Mouse (Mus musculus) liver, embryonic 11.5 days (tissue): ENCODE measurements at regions not wholly inside any gene's neighbourhood (a gene's known extent, or its start where the extent isn't known, plus 50 kb on each side); places are given as distances from the start of the nearest gene placed in this dataset.

Source experiments
- ATAC-seq: fragments of 200-750 bp; cut with Nextera tagmentation; replicated peaks from 2 replicates; pipeline ENCODE4 v1.8.0; 2017; ENCODE audit warnings: moderate number of reproducible peaks, mild to moderate bottlenecking, moderate TSS enrichment, moderate library complexity; ENCODE audit not compliant: low FRiP score
- DNase-seq: peaks from one replicate; pipeline ENCODE4 v3.0.0-alpha.2; 2017; ENCODE audit warnings: low spot score
- H3K27ac ChIP-seq: fragments of 300-500 bp; sonication (generic); 2 replicates; pipeline ENCODE4 v1.5.1; 2014; ENCODE audit warnings: mild to moderate bottlenecking, low read depth, low read length, control low read depth
- H3K27me3 ChIP-seq: fragments of 300-500 bp; sonication (generic); replicated peaks from 2 replicates; pipeline ENCODE4 v1.6.1; 2014; ENCODE audit warnings: low read length, mixed read lengths; ENCODE audit not compliant: control insufficient read depth, insufficient read depth
- H3K36me3 ChIP-seq: fragments of 300-500 bp; sonication (generic); 2 replicates; pipeline ENCODE4 v1.6.1; 2014; ENCODE audit warnings: mild to moderate bottlenecking, low read length, moderate library complexity, mixed read lengths; ENCODE audit not compliant: control insufficient read depth, insufficient read depth
- H3K4me1 ChIP-seq: fragments of 300-500 bp; sonication (generic); replicated peaks from 2 replicates; pipeline ENCODE4 v1.6.1; 2014; ENCODE audit warnings: low read length, mixed read lengths; ENCODE audit not compliant: control insufficient read depth, insufficient read depth
- H3K4me2 ChIP-seq: fragments of 300-500 bp; sonication (generic); 2 replicates; pipeline ENCODE4 v1.6.1; 2014; ENCODE audit warnings: mild to moderate bottlenecking, control low read depth, moderate library complexity
- H3K4me3 ChIP-seq: fragments of 300-500 bp; sonication (generic); 2 replicates; pipeline ENCODE4 v1.5.1; 2014; ENCODE audit warnings: low read depth, low read length, control low read depth
- H3K9ac ChIP-seq: fragments of 300-500 bp; sonication (generic); 2 replicates; pipeline ENCODE4 v1.6.1; 2014; ENCODE audit warnings: low read depth, low read length, control low read depth
- H3K9me3 ChIP-seq: fragments of 300-500 bp; sonication (generic); 2 replicates; pipeline ENCODE4 v1.6.1; 2016; ENCODE audit warnings: low read length, inconsistent platforms, mixed read lengths; ENCODE audit not compliant: control insufficient read depth
- WGBS: fragments of 180-500 bp; shearing (Covaris S2); extraction: QIAGEN DNeasy Blood & Tissue Kit; methylation state at CpG from one replicate; pipeline ENCODE4 v1.1.7; 2014; 5-methylcytosine and 5-hydroxymethylcytosine counted together

DNA sequence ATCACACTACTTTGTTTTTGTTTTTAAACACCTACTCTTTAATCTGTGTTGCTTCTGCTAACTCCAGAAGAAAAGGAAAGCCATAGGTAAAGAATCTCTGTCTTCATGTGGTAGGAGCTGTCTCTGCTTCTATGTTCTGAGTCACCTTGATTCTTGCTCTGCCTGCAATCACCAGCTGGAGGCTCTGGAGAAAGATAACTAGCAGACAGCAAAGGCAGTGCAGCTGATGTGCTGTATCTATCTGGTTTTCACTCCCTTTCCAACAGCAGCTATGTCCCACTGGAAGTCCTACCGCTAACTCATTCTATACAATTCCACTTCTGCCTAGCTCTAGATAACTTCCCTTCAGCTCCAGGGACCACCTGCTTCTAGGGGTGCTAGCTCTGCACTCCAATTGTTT lies 435.2 kb upstream of the Mef2c start:
- Histone ChIP-seq H3K27me3 (no peaks in the 10 kb centered on the region), H3K4me1 (no peaks in the 10 kb centered on the region), H3K27ac (no peak overlapping the region), H3K4me2 (no peak overlapping the region), H3K36me3 (no peaks in the 10 kb centered on the region), H3K9me3 (no peaks in the 10 kb centered on the region), H3K9ac (no peak overlapping the region), H3K4me3 (no peak overlapping the region)
- DNase-seq (no peak), ATAC-seq (no peak)
- WGBS = 65% methylated on average over 1 of the region's 1 CpGs

DNA sequence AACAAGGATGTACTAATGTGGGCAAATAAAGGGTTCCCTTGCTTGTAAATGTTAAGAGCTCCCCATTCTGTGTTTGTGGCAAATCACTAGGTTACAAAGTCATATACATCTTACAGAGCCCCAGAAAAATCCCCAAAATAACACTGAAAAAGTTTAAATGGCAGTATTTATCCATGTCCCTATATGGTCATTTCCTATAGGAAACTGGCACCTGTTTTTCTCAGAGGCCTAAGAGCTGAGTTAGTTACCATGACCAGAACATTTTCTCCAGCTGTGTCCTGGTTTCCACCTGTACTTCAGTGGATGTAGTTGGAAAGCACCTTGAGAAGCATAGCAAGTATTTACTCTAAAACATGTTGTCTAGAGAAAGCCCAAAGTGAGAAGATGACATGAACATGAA lies 434.5 kb upstream of the Mef2c start:
- Histone ChIP-seq H3K4me3 (no peak overlapping the region), H3K4me1 (no peaks in the 10 kb centered on the region), H3K36me3 (no peaks in the 10 kb centered on the region), H3K9ac (no peak overlapping the region), H3K9me3 (no peaks in the 10 kb centered on the region), H3K27me3 (no peaks in the 10 kb centered on the region), H3K27ac (no peak overlapping the region), H3K4me2 (no peak overlapping the region)
- DNase-seq (no peak), ATAC-seq (no peak)

DNA sequence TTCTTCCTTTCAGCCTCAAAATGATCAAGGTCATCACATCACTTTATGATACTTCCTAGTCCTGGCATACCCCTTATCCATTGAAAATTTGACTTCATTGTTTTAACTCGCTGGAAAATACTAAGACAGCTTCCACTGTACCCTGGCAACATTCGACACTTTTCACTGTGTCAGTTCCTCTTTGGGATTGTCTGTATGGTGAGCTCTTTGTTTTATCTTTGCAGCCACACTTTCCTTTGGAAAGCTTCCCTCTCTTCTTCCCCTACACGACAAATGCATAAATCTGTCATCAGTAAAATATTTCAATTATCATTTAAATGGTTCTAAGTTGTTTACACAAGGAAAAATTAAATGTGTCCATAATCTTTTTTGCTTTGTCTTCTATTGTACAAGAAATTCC lies 431.8 kb upstream of the Mef2c start:
- H3K4me2 ChIP-seq = no peak overlapping the region
- no peak for DNase-seq
- no peak overlapping the region for H3K27ac ChIP-seq
- no peak overlapping the region for H3K9ac ChIP-seq
- no peak overlapping the region for H3K4me3 ChIP-seq
- no peaks in the 10 kb centered on the region for H3K9me3 ChIP-seq
- no peak for ATAC-seq
- H3K4me1 ChIP-seq = no peaks in the 10 kb centered on the region
- no peaks in the 10 kb centered on the region for H3K27me3 ChIP-seq
- WGBS = 34% methylated on average over 3 of the region's 3 CpGs
- no peaks in the 10 kb centered on the region for H3K36me3 ChIP-seq

GRCm38 (mm10) chr13:83074219-83074965 lies 429.4 kb upstream of the Mef2c start:
- no peak overlapping the region for H3K4me3 ChIP-seq
- no peaks in the 10 kb centered on the region for H3K4me1 ChIP-seq
- no peak overlapping the region for H3K4me2 ChIP-seq
- no peaks in the 10 kb centered on the region for H3K9me3 ChIP-seq
- no peaks in the 10 kb centered on the region for H3K36me3 ChIP-seq
- WGBS = 75% methylated on average over 6 of the region's 6 CpGs
- no peak overlapping the region for H3K27ac ChIP-seq
- no peaks in the 10 kb centered on the region for H3K27me3 ChIP-seq
- DNase-seq (no peak), ATAC-seq (no peak)
- no peak overlapping the region for H3K9ac ChIP-seq

DNA sequence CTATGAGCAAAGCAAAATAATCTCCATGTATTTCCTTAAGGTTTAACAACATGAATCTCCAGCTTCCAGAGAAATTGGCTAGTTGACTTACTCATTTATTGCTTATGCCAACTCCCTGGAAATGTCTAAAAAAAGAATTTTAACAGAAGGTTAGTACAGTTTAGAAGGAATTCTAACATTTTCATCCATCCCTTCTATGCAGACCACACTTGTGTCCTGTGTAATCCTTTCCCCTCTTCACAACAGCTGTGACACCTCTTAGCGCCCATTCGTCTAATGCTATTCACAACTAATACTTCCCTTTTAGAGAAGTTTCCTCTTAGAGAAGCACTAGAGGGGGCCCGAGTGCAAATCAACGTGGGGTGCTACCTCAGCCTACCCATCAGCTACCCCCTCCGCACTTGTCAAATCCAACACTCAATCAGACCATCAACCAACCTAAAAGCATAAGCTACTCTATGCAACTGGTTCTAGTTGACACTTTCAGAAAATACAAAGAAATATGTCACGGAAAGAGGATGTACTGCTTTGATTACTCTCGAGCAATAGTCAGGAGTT lies 428.4 kb upstream of the Mef2c start:
- no peak for DNase-seq
- Histone ChIP-seq H3K4me2 (no peak overlapping the region), H3K9ac (no peak overlapping the region), H3K27me3 (no peaks in the 10 kb centered on the region), H3K27ac (no peak overlapping the region), H3K36me3 (no peaks in the 10 kb centered on the region), H3K4me1 (no peaks in the 10 kb centered on the region), H3K9me3 (no peaks in the 10 kb centered on the region), H3K4me3 (no peak overlapping the region)
- 55% methylated on average over 7 of the region's 7 CpGs for WGBS
- 0 out of 2 replicates have a peak, but pooled peaks have one; percentile 15 for ATAC-seq

DNA sequence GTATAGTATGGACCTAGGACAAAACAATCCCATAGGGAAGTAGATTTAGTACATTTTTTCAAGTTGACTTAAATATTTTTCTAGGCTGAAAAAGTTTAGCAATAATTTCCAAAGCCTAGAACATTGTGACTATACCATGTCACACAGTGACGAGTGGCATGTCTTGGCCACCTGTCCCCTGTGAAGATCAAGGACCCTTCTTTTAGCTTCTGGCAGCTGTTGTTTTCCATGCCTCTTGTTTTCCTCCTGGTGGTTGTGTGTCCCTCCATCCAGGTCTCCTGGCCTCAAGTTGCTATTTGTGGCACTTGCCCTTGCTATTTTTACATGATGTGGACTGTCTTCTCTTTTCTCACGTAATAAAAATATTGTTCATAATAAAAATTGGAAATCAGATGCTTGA lies 427.2 kb upstream of the Mef2c start:
- Histone ChIP-seq H3K9me3 (no peaks in the 10 kb centered on the region), H3K27me3 (no peaks in the 10 kb centered on the region), H3K4me3 (no peak overlapping the region), H3K9ac (no peak overlapping the region), H3K4me2 (no peak overlapping the region), H3K4me1 (no peaks in the 10 kb centered on the region), H3K27ac (no peak overlapping the region), H3K36me3 (no peaks in the 10 kb centered on the region)
- no peak for ATAC-seq
- 79% methylated on average over 2 of the region's 2 CpGs for WGBS
- no peak for DNase-seq

DNA sequence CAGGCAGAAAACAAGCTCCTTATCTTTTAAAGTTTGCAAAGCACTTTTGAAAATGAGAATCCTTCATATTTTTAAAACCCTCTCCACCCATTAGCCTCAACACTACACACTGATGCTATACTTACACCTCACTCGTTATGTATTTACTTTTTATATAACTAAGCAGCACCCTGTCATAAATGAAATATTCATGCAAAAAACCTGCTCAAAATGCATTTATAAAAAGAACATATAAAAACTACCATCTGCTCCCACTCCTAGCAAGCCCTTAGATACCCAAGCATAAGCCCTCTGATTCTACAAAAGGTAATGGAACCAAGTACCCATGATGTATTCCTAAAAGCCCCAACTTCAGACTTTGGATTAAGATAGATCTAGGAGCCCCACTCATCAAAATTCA lies 426.7 kb upstream of the Mef2c start:
- 73% methylated on average over 1 of the region's 1 CpGs for WGBS
- Histone ChIP-seq H3K4me3 (no peak overlapping the region), H3K9me3 (no peaks in the 10 kb centered on the region), H3K4me2 (no peak overlapping the region), H3K27ac (no peak overlapping the region), H3K27me3 (no peaks in the 10 kb centered on the region), H3K9ac (no peak overlapping the region), H3K36me3 (no peaks in the 10 kb centered on the region), H3K4me1 (no peaks in the 10 kb centered on the region)
- DNase-seq (no peak), ATAC-seq (no peak)

- Histone ChIP-seq H3K9me3 (no peaks in the 10 kb centered on the region), H3K27ac (no peak overlapping the region), H3K4me1 (no peaks in the 10 kb centered on the region), H3K4me3 (no peak overlapping the region), H3K36me3 (no peaks in the 10 kb centered on the region), H3K27me3 (no peaks in the 10 kb centered on the region), H3K9ac (no peak overlapping the region), H3K4me2 (no peak overlapping the region)
- DNase-seq (no peak), ATAC-seq (no peak)
- WGBS = 65% methylated on average over 1 of the region's 1 CpGs
Measured at GRCm38 (mm10) chr13:83079291-83079690, 424.5 kb upstream of the Mef2c start.

GRCm38 (mm10) chr13:83084948-83085347 lies 418.9 kb upstream of the Mef2c start:
- ATAC-seq = no peak
- WGBS = 82% methylated on average over 3 of the region's 3 CpGs
- Histone ChIP-seq H3K9me3 (no peaks in the 10 kb centered on the region), H3K4me3 (no peak overlapping the region), H3K36me3 (no peaks in the 10 kb centered on the region), H3K9ac (no peak overlapping the region), H3K4me1 (no peaks in the 10 kb centered on the region), H3K27ac (no peak overlapping the region), H3K4me2 (no peak overlapping the region), H3K27me3 (no peaks in the 10 kb centered on the region)
- DNase-seq = no peak
